Mouse (Mus musculus) right cerebral cortex, postnatal 10 days (tissue): ENCODE data around the gene Fgfr3.

ENCODE experiments used
- DNase-seq, 2 experiments: peaks; one replicate each; pipeline ENCODE4 v3.0.0; 2021; ENCODE audit warnings: low spot score in 2 of 2

Gene Fgfr3

GRCm38 (mm10) chr5:33721541-33722265, at the start of gene Fgfr3:
Fgfr3 (plus strand) TSS chr5:33721674.
- peak; percentile 59 to 72 for DNase-seq

- DNase-seq: peak; percentile 78 to 83
Measured at GRCm38 (mm10) chr5:33674439-33674838, 47.0 kb upstream of the Fgfr3 start.

- DNase-seq: peak in 1 of 2 experiments; percentile 68
Measured at GRCm38 (mm10) chr5:33675964-33676363, 45.5 kb upstream of the Fgfr3 start.

- no peak for DNase-seq
Measured at GRCm38 (mm10) chr5:33678244-33678643, 43.2 kb upstream of the Fgfr3 start.

GRCm38 (mm10) chr5:33681044-33681443, 40.4 kb upstream of the Fgfr3 start:
- DNase-seq: no peak

GRCm38 (mm10) chr5:33681611-33682388, 39.7 kb upstream of the Fgfr3 start:
- DNase-seq: no peak

- no peak for DNase-seq
Measured at GRCm38 (mm10) chr5:33682963-33683362, 38.5 kb upstream of the Fgfr3 start.

- peak; percentile 65 to 73 for DNase-seq
Measured at GRCm38 (mm10) chr5:33683897-33684652, 37.4 kb upstream of the Fgfr3 start.

- DNase-seq: no peak
Measured at GRCm38 (mm10) chr5:33684932-33685331, 36.5 kb upstream of the Fgfr3 start.

- no peak for DNase-seq
Measured at GRCm38 (mm10) chr5:33687142-33687541, 34.3 kb upstream of the Fgfr3 start.

GRCm38 (mm10) chr5:33688278-33689220, 32.9 kb upstream of the Fgfr3 start:
- no peak for DNase-seq

GRCm38 (mm10) chr5:33689221-33689844, 32.1 kb upstream of the Fgfr3 start:
- DNase-seq: peak; percentile 64 to 67

GRCm38 (mm10) chr5:33689852-33690645, 31.4 kb upstream of the Fgfr3 start:
- no peak for DNase-seq

- DNase-seq: peak in 1 of 2 experiments; percentile 31
Measured at GRCm38 (mm10) chr5:33692393-33692792, 29.1 kb upstream of the Fgfr3 start.

GRCm38 (mm10) chr5:33694461-33694847, 27.0 kb upstream of the Fgfr3 start:
- no peak for DNase-seq

- DNase-seq: peak; percentile 78 to 82
Measured at GRCm38 (mm10) chr5:33694848-33695717, 26.4 kb upstream of the Fgfr3 start.

GRCm38 (mm10) chr5:33695718-33696121, 25.8 kb upstream of the Fgfr3 start:
- no peak for DNase-seq

GRCm38 (mm10) chr5:33696430-33696829, 25.0 kb upstream of the Fgfr3 start:
- no peak for DNase-seq

GRCm38 (mm10) chr5:33697534-33697933, 23.9 kb upstream of the Fgfr3 start:
- no peak for DNase-seq
